Mouse (Mus musculus) erythroblast, embryonic 14.5 days (primary cell): Measurements from ENCODE around the gene Olfr520. TPM values are rescaled to one million over a fixed set of nuclear protein-coding genes. Genes with fewer than 3 reads are reported as not detected.

Experiments used
- H3K27me3 ChIP-seq: 2 replicates; pipeline ENCODE4 v1.6.1; 2012; ENCODE audit warnings: inconsistent platforms; ENCODE audit not compliant: control insufficient read depth
- H3K36me3 ChIP-seq: 2 replicates; pipeline ENCODE4 v1.6.1; 2012; ENCODE audit warnings: mild to moderate bottlenecking, inconsistent platforms; ENCODE audit not compliant: control insufficient read depth
- H3K4me1 ChIP-seq: 2 replicates; pipeline ENCODE4 v1.6.1; 2012; ENCODE audit warnings: inconsistent platforms; ENCODE audit not compliant: control insufficient read depth
- H3K4me3 ChIP-seq: replicated peaks from 2 replicates; pipeline ENCODE3; 2012; ENCODE audit warnings: moderate library complexity, mild to moderate bottlenecking, inconsistent platforms
- H3K9me3 ChIP-seq: 2 replicates; pipeline ENCODE4 v1.6.1; 2012; ENCODE audit warnings: low read length, inconsistent platforms, mixed read lengths; ENCODE audit not compliant: control insufficient read depth
- GATA1 ChIP-seq: IDR thresholded peaks from 2 replicates; pipeline ENCODE4 v1.6.1; 2012; ENCODE audit warnings: low read length, inconsistent platforms, mixed read lengths
- TAL1 ChIP-seq: IDR thresholded peaks from 3 replicates; pipeline ENCODE4 v1.6.1; 2012; ENCODE audit warnings: low read length, inconsistent platforms, mixed read lengths
- polyA plus RNA-seq: library from polyadenylated mRNA; stranded (reverse); fragments of >175 nt; gene quantifications from 2 replicates; pipeline ENCODE4 v1.2.3, GENCODE M21; 2012

The Olfr520 gene
- polyA plus RNA-seq, 1 experiment, result not detected

DNA sequence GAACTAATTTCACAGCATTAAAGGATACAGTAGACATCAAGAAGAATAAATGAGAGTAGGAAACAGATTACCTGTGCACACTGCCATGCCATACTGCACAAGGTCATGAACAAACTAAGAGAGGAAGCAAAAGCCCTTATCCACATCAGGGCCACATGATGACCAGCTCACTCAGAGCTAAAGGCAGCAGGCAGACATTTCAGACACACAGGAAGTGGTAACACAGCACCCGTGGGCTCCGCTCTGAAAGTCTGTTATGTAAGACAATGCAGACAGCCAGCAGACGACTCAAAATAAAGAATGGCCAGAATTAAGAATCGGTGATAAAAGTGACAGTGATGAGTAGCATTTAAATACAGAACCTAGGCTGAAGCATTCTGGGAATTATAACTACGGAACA lies 51.3 kb downstream of the Olfr520 start:
- no peaks in the 10 kb centered on the region for H3K36me3 ChIP-seq
- H3K4me1 ChIP-seq, result no peaks in the 10 kb centered on the region
- H3K4me3 ChIP-seq, result no peak overlapping the region
- H3K27me3 ChIP-seq, result no peaks in the 10 kb centered on the region
- no peaks in the 10 kb centered on the region for H3K9me3 ChIP-seq
- TF ChIP-seq GATA1 (no peak), TAL1 (no peak)

DNA sequence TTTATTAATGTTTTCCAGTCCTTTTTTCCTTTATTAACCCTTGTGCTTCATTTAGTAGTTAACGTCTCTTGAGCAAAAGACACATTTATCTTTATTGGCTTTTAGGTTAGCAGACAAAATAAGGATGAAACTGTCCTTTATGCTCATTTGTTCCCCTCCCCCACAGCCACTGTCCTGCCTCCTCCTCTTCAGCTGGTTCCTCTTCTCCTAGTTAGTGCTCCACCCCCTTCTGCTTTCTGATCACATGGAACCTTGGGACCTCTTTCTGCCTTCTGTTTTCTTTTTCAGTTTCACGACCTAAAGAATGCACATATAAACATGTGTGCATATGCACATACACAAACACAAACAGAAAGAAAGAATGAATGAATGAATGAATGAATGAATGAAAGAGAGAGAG lies 51.8 kb downstream of the Olfr520 start:
- Histone ChIP-seq H3K9me3 (no peaks in the 10 kb centered on the region), H3K4me3 (no peak overlapping the region), H3K27me3 (no peaks in the 10 kb centered on the region), H3K36me3 (no peaks in the 10 kb centered on the region), H3K4me1 (no peaks in the 10 kb centered on the region)
- TF ChIP-seq GATA1, result no peak
- TF ChIP-seq TAL1, result no peak

DNA sequence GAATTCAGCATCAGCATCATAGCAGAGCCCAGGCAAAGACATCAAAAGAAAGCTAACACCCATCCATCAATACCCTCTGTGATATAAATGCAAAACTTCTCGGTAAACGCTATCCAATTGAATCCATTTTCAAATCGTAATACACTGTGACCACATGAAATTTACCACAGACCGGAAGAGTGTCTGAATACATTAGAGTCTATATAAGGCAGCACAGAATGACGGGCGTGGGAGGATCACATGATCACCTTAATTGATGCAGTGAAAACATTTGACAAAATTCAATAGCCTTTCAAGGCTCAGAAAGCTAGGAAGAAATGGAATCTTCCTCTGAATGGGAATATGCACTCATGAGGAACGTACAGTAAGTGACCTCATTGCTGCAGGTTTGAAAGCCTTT lies 53.3 kb downstream of the Olfr520 start:
- H3K27me3 ChIP-seq, result no peaks in the 10 kb centered on the region
- TF ChIP-seq GATA1 (no peak), TAL1 (no peak)
- no peaks in the 10 kb centered on the region for H3K4me1 ChIP-seq
- no peaks in the 10 kb centered on the region for H3K36me3 ChIP-seq
- no peaks in the 10 kb centered on the region for H3K9me3 ChIP-seq
- H3K4me3 ChIP-seq, result no peak overlapping the region

DNA sequence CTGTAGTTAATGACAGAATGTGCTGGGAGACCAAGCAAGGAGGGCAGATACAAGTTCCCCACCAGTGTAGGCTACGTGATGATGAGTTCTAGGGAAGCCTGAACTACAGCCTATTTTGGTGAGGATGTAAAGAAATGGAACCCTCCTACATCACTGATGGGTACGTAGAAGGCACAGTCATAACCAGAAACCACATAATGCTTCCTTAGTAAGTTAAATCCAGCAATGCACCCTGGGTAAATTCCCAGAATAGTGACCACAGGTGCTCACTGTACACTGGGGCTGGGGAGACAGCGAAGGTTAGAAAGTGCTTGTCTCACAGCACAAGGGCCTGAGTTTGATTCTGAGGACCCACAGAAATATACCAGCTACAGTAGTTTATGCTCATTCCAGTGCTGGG lies 55.5 kb downstream of the Olfr520 start:
- Histone ChIP-seq H3K4me3 (no peak overlapping the region), H3K9me3 (no peaks in the 10 kb centered on the region), H3K36me3 (no peaks in the 10 kb centered on the region), H3K4me1 (no peaks in the 10 kb centered on the region), H3K27me3 (no peaks in the 10 kb centered on the region)
- TF ChIP-seq TAL1 (no peak), GATA1 (no peak)

Other genes starting within 250 kb of the Olfr520 start
- gene Rps3, start 246.5 kb upstream of the Olfr520 start, polyA plus RNA-seq, result 40.9 and 83.1 TPM in 2 replicates
- gene Arrb1, start 194.8 kb upstream of the Olfr520 start, polyA plus RNA-seq, result 28.5 and 33.1 TPM in 2 replicates
- 0.01 TPM in 2 replicates for gene Tpbgl, start 103.2 kb upstream of the Olfr520 start, polyA plus RNA-seq
- 0.02 TPM in 1 of 2 replicates, not detected in the other for gene Slco2b1, start 18.9 kb upstream of the Olfr520 start, polyA plus RNA-seq
- not detected in 2 replicates for gene Olfr521, start 33.2 kb downstream of the Olfr520 start, polyA plus RNA-seq
- gene Neu3, start 98.1 kb downstream of the Olfr520 start, polyA plus RNA-seq, result 0.39 and 0.51 TPM in 2 replicates
- gene Xrra1, start 128.8 kb downstream of the Olfr520 start, polyA plus RNA-seq, result 0.03 TPM in 1 of 2 replicates, not detected in the other
- 2.5 and 5.9 TPM in 2 replicates for gene Spcs2, start 133.2 kb downstream of the Olfr520 start, polyA plus RNA-seq